Mouse (Mus musculus) left cerebral cortex, postnatal 36 days (tissue): Measurements from ENCODE around the gene Lamb2. TPM values are rescaled to one million over a fixed set of nuclear protein-coding genes. Genes with fewer than 3 reads are reported as not detected.
A peak's percentile ranks its signal among the peaks of the same experiment; 100 is the strongest.

Experiments used
- DNase-seq, 2 experiments: peaks; one replicate each; pipeline ENCODE4 v3.0.0; 2021 to 2022; ENCODE audit warnings: low spot score in 2 of 2, mixed read lengths in 1 of 2
- intact Hi-C: fragments of 180-260 bp; cut with DNase I; formaldehyde crosslinking; loops from one replicate; pipeline ENCODE4 v1.15.1; 2025
- total RNA-seq, 2 experiments: library from RNA; stranded (reverse); gene quantifications; 2 replicates each; pipeline ENCODE4 v1.2.3; 2021

Lamb2 gene
- total RNA-seq, result 10 to 100 TPM; 22.8 to 43.1 TPM

GRCm38 (mm10) chr9:108479721-108480351 is at the start of gene Lamb2:
Gene Lamb2, plus strand, starts transcription at chr9:108479736.
- intact Hi-C loops, result no loop called here
- DNase-seq, result no peak

DNA sequence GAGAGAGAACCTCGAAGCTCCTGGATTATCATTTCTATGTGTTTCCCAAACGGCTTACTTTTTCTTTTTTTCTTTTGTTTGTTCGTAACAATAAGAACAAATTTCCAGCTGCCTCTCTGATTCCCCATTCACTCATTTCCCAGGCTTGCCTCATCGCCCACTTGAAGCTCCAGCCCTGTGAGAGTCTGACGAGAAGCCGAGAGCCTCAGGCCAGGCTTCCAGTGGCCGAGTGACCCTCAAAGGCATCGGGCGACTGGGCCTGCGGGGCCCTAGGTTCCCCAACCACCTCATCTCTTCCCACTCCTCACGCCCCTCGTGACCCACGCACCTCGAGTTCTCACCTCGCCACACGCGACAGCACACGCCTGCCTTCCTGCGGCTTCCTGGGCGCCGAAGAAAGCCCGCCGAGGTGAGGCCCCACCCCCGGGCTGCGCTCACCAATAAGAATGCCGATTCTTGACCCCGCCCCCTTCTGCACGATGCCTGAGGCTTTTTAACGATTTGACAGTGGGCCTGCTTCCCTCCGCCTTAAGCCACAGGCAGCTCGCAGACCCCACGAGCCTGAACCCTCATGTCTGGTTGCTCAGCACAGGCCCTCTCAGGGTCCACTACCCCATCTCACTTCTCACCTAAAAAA is 48.0 kb upstream of the Lamb2 start:
- intact Hi-C loops, result no loop called here
- no peak for DNase-seq

- intact Hi-C loops, result no loop called here
- DNase-seq, result no peak
Measured at GRCm38 (mm10) chr9:108436182-108436581, 43.4 kb upstream of the Lamb2 start, which contains the start of gene BC048562. Gene BC048562, plus strand, starts transcription at chr9:108436482.

GRCm38 (mm10) chr9:108439176-108439575 is 40.4 kb upstream of the Lamb2 start:
- intact Hi-C loops, result no loop called here
- peak in 1 of 2 experiments; percentile 15 for DNase-seq

DNA sequence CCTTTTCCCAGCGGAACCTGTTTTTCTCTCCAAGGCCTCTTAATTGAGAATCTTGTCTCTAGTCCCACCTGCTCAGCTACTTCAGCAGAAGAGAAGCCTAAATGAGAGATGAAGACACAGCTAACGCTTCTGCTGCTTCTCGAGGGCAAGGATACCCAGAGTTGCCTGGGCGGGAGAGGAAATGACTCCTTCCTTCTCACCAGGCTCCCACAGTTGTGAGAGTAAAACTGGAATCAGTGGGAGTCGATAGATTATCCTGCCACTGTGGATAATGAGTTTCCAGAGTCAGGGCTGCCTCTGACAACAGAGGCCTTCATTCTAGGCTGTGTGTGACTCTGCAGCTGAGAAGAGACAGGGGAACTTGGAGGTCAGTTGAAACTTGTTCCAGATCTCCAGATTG is 39.1 kb upstream of the Lamb2 start:
- intact Hi-C loops, result loop anchor here (2.0 kb wide), 1 partner anchor 30 kb away; no protein-coding TSS in a partner anchor
- peak in 1 of 2 experiments; percentile 34 for DNase-seq

DNA sequence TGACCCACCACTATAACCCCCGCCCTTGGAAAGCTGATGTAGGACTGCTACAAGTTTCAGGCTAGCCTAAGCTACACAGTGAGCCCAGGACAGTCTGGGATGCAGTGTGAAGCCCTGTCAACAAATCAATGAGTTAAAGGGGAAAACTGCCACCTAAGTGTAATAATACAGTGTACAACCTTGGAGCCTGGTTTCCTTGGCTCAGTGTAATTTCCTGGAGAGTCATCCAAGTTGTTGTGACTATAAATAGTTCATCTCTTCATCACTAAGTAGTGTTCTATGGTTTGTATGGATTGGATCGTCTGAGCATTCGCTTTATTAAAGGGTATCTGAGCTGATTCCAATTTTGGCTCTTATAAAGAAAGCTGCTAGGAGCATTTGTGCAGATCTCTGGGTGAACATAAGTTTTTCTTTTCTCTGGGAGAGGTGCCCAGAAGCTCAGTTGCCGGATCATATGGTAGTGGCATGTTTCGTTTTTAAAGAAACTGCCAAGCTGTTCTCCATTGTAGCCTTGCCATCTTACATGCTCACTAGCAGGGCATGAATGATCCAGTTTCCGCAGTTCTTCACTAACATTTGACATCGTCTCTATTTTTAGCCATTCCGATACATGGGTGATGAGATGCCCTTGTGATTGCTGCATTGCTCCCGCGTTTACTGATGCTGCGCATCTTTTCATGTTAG is 38.2 kb upstream of the Lamb2 start:
- peak; percentile 39 to 52 for DNase-seq
- intact Hi-C loops, result loop anchor here (2.0 kb wide), 1 partner anchor 31 kb away; no protein-coding TSS in a partner anchor

DNA sequence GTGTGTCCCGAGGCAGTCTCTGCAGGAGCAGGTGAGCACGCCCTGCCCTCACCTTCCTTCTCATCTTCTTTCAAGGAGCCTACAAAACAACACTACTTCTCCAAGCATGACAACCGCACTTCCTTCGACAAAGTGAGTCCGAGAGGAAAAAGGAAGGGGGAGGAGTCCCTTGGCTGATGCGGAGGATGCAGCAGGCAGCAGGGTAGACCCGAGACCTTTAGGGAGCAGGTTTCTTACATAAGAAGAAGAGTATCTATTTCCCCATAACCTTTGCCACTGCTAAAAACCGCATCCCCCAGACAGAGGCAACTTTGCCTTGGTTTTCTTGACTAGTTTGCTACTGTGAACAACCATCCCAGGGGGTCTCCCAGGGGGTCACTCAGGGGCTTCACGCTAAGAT is 34.4 kb upstream of the Lamb2 start:
- no peak for DNase-seq
- intact Hi-C loops, result no loop called here

GRCm38 (mm10) chr9:108449860-108450259 is 29.7 kb upstream of the Lamb2 start:
- DNase-seq, result peak in 1 of 2 experiments; percentile 57

GRCm38 (mm10) chr9:108450292-108451169 is 29.0 kb upstream of the Lamb2 start:
- peak; percentile 60 to 70 for DNase-seq
- intact Hi-C loops, result loop anchor here (5.0 kb wide), 2 partner anchors 48 to 103 kb away; partner anchors contain the start of gene Usp4

More at GRCm38 (mm10) chr9:108449860-108450259, 29.7 kb upstream of the Lamb2 start:
- intact Hi-C loops, result loop anchor here (5.0 kb wide), 2 partner anchors 48 to 103 kb away; partner anchors contain the start of gene Usp4

- intact Hi-C loops, result loop anchor here (5.0 kb wide), 2 partner anchors 49 to 104 kb away; partner anchors contain the start of gene Usp4
- no peak for DNase-seq
Measured at GRCm38 (mm10) chr9:108451170-108451493, 28.4 kb upstream of the Lamb2 start.

- DNase-seq, result no peak
- intact Hi-C loops, result loop anchor here (5.0 kb wide), 2 partner anchors 49 to 104 kb away; partner anchors contain the start of gene Usp4
Measured at GRCm38 (mm10) chr9:108451519-108452160, 27.9 kb upstream of the Lamb2 start.

GRCm38 (mm10) chr9:108452291-108452906 is 27.1 kb upstream of the Lamb2 start:
- peak; percentile 83 to 86 for DNase-seq
- intact Hi-C loops, result loop anchor here (5.0 kb wide), 2 partner anchors 50 to 105 kb away; partner anchors contain the start of gene Usp4

DNA sequence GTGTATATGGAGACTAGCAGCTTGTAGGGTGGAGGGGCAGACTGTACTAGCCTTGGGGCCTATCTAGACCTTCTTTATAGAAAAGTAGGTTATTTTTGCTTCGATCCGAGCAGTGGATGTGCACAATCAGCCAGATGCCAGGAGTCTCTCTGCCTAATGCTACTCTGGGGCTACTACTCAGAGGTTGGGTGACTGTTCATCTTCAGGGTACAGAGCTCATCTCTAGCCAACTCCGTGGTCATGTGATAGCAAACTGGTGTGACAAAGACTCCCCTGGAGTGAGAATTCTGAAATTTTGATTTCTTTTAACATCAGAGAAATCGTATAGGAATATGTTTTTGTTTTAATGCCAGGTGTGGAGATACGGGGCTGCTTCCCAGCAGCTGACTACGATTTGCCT is 26.6 kb upstream of the Lamb2 start:
- intact Hi-C loops, result loop anchor here (5.0 kb wide), 2 partner anchors 51 to 106 kb away; partner anchors contain the start of gene Usp4
- no peak for DNase-seq

- intact Hi-C loops, result loop anchor here (5.0 kb wide), 2 partner anchors 51 to 106 kb away; partner anchors contain the start of gene Usp4
Measured at GRCm38 (mm10) chr9:108453458-108453857, 26.1 kb upstream of the Lamb2 start.

GRCm38 (mm10) chr9:108454429-108454828 is 25.1 kb upstream of the Lamb2 start:
- intact Hi-C loops, result loop anchor here (5.0 kb wide), 2 partner anchors 52 to 107 kb away; partner anchors contain the start of gene Usp4
- no peak for DNase-seq

More at GRCm38 (mm10) chr9:108453458-108453857, 26.1 kb upstream of the Lamb2 start:
- peak in 1 of 2 experiments; percentile 14 for DNase-seq

- intact Hi-C loops, result no loop called here
- no peak for DNase-seq
Measured at GRCm38 (mm10) chr9:108455747-108456571, 23.6 kb upstream of the Lamb2 start.

DNA sequence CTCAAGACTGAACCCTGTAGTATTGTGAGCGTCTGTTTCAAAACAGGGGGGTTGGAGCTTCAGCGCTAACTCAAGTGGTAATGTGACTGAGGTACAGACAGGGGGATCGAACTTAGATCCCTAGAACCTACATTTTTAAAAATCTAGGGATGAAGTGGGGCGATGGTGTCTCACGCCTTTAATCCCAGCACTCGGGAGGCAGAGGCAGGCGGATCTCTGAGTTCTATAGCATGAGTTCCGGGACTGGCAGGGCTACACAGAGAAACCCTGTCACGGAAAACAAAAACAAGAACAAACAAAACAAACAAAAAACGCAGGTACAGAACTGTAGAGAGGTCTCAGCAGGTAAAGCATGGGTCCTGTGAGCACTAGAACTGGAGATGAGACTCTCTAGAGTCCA is 22.6 kb upstream of the Lamb2 start:
- intact Hi-C loops, result no loop called here
- DNase-seq, result no peak
